Mouse (Mus musculus) midbrain, embryonic 16.5 days (tissue): ENCODE measurements around the gene Immp2l. TPM values are rescaled to one million over a fixed set of nuclear protein-coding genes. Genes with fewer than 3 reads are reported as not detected.
"Not testable (repeated sequence)": the region's sequence is repeated elsewhere in the genome, so short reads cannot be mapped to it uniquely, and the experiment has no call there.

Source experiments
- ATAC-seq: fragments of 200-750 bp; cut with Nextera tagmentation; 2 replicates; pipeline ENCODE4 v1.8.0; 2017; ENCODE audit warnings: moderate TSS enrichment
- H3K27ac ChIP-seq: fragments of 300-500 bp; sonication (generic); 2 replicates; pipeline ENCODE4 v1.5.1; 2014; ENCODE audit warnings: mild to moderate bottlenecking, low read length, mixed read lengths
- H3K27me3 ChIP-seq: fragments of 300-500 bp; sonication (generic); 2 replicates; pipeline ENCODE4 v1.6.1; 2014; ENCODE audit warnings: low read depth, low read length, mixed read lengths; ENCODE audit not compliant: control insufficient read depth, insufficient read depth
- H3K36me3 ChIP-seq: fragments of 300-500 bp; sonication (generic); 2 replicates; pipeline ENCODE4 v1.6.1; 2014; ENCODE audit warnings: mild to moderate bottlenecking, low read length, moderate library complexity, mixed read lengths; ENCODE audit not compliant: control insufficient read depth, insufficient read depth
- H3K4me1 ChIP-seq: fragments of 300-500 bp; sonication (generic); 2 replicates; pipeline ENCODE4 v1.6.1; 2014; ENCODE audit warnings: mild to moderate bottlenecking, low read length, mixed read lengths; ENCODE audit not compliant: control insufficient read depth, insufficient read depth
- H3K4me2 ChIP-seq: fragments of 300-500 bp; sonication (generic); 2 replicates; pipeline ENCODE4 v1.6.1; 2014; ENCODE audit warnings: mild to moderate bottlenecking, low read length, mixed read lengths
- H3K4me3 ChIP-seq: fragments of 300-500 bp; sonication (generic); 2 replicates; pipeline ENCODE4 v1.5.1; 2014; ENCODE audit warnings: low read depth, mild to moderate bottlenecking, low read length, moderate library complexity, mixed read lengths
- H3K9ac ChIP-seq: fragments of 300-500 bp; sonication (generic); 2 replicates; pipeline ENCODE4 v1.6.1; 2014; ENCODE audit warnings: low read depth, low read length, mixed read lengths
- H3K9me3 ChIP-seq: fragments of 300-500 bp; sonication (generic); replicated peaks from 2 replicates; pipeline ENCODE4 v1.6.1; 2014; ENCODE audit warnings: mild to moderate bottlenecking, low read length, mixed read lengths; ENCODE audit not compliant: control insufficient read depth, poor library complexity, severe bottlenecking
- WGBS: fragments of 180-500 bp; shearing (Covaris S2); extraction: QIAGEN DNeasy Blood & Tissue Kit; methylation state at CpG from one replicate; pipeline ENCODE4 v1.1.7; 2014; 5-methylcytosine and 5-hydroxymethylcytosine counted together
- polyA plus RNA-seq: library from polyadenylated mRNA; unstranded; fragments of >200 nt; fragmentation: Nextera tagmentation; extraction: Ambion mirVana; gene quantifications from 2 replicates; pipeline ENCODE4 v1.2.1, GENCODE M21; 2015

Gene Immp2l
- polyA plus RNA-seq, 1 experiment from 2014 or later = 6.6 TPM

GRCm38 (mm10) chr12:41733168-41733567 lies 709.3 kb downstream of the Immp2l start:
- Histone ChIP-seq H3K27me3 (no peaks in the 10 kb centered on the region), H3K9me3 (no peaks in the 10 kb centered on the region), H3K4me1 (no peaks in the 10 kb centered on the region), H3K4me3 (no peak overlapping the region), H3K36me3 (no peaks in the 10 kb centered on the region), H3K9ac (no peak overlapping the region), H3K27ac (no peak overlapping the region), H3K4me2 (no peak overlapping the region)
- ATAC-seq = no peak

- H3K27ac ChIP-seq = no peak overlapping the region
- no peak overlapping the region for H3K4me2 ChIP-seq
- no peak overlapping the region for H3K9ac ChIP-seq
- no peaks in the 10 kb centered on the region for H3K27me3 ChIP-seq
- H3K9me3 ChIP-seq = no peaks in the 10 kb centered on the region
- no peaks in the 10 kb centered on the region for H3K4me1 ChIP-seq
- no peak for ATAC-seq
- no peaks in the 10 kb centered on the region for H3K36me3 ChIP-seq
- no peak overlapping the region for H3K4me3 ChIP-seq
- 66% methylated on average over 3 of the region's 3 CpGs for WGBS
Measured at GRCm38 (mm10) chr12:41742887-41743286, 719.0 kb downstream of the Immp2l start.

- Histone ChIP-seq H3K27ac (no peak overlapping the region), H3K36me3 (no peaks in the 10 kb centered on the region), H3K4me1 (no peaks in the 10 kb centered on the region), H3K9ac (no peak overlapping the region), H3K4me3 (no peak overlapping the region), H3K27me3 (no peaks in the 10 kb centered on the region), H3K9me3 (no peaks in the 10 kb centered on the region), H3K4me2 (no peak overlapping the region)
- ATAC-seq = no peak
- 70% methylated on average over 3 of the region's 3 CpGs for WGBS
Measured at GRCm38 (mm10) chr12:41763396-41763795, 739.5 kb downstream of the Immp2l start.

- 45% methylated on average over 3 of the region's 3 CpGs for WGBS
- Histone ChIP-seq H3K27me3 (no peaks in the 10 kb centered on the region), H3K9me3 (no peaks in the 10 kb centered on the region), H3K36me3 (no peaks in the 10 kb centered on the region), H3K9ac (no peak overlapping the region), H3K4me3 (no peak overlapping the region), H3K4me1 (no peaks in the 10 kb centered on the region), H3K27ac (no peak overlapping the region), H3K4me2 (no peak overlapping the region)
- no peak for ATAC-seq
Measured at GRCm38 (mm10) chr12:41773961-41774360, 750.1 kb downstream of the Immp2l start.

- no peak overlapping the region for H3K4me3 ChIP-seq
- no peaks in the 10 kb centered on the region for H3K36me3 ChIP-seq
- H3K9me3 ChIP-seq = no peaks in the 10 kb centered on the region
- WGBS = 78% methylated on average over 5 of the region's 5 CpGs
- no peak overlapping the region for H3K4me2 ChIP-seq
- no peaks in the 10 kb centered on the region for H3K4me1 ChIP-seq
- no peak for ATAC-seq
- no peaks in the 10 kb centered on the region for H3K27me3 ChIP-seq
- H3K27ac ChIP-seq = no peak overlapping the region
- H3K9ac ChIP-seq = no peak overlapping the region
Measured at GRCm38 (mm10) chr12:41774623-41775323, 750.9 kb downstream of the Immp2l start.

GRCm38 (mm10) chr12:41777762-41778161 lies 753.9 kb downstream of the Immp2l start:
- H3K4me3 ChIP-seq, H3K27me3 ChIP-seq, H3K4me1 ChIP-seq, H3K4me2 ChIP-seq, H3K9me3 ChIP-seq, H3K27ac ChIP-seq, ATAC-seq, H3K9ac ChIP-seq, H3K36me3 ChIP-seq: not testable (repeated sequence)
- no CpG with 5 or more reads among the region's 4 CpGs for WGBS

- 73% methylated on average over 1 of the region's 1 CpGs for WGBS
- not testable (repeated sequence) for H3K9me3 ChIP-seq, H3K4me2 ChIP-seq, ATAC-seq, H3K4me1 ChIP-seq, H3K4me3 ChIP-seq, H3K36me3 ChIP-seq, H3K9ac ChIP-seq, H3K27ac ChIP-seq, H3K27me3 ChIP-seq
Measured at GRCm38 (mm10) chr12:41793681-41794080, 769.8 kb downstream of the Immp2l start.

GRCm38 (mm10) chr12:41829517-41829916 lies 805.6 kb downstream of the Immp2l start:
- Histone ChIP-seq H3K27ac (no peak overlapping the region), H3K27me3 (no peaks in the 10 kb centered on the region), H3K9me3 (no peaks in the 10 kb centered on the region), H3K9ac (no peak overlapping the region), H3K4me1 (no peaks in the 10 kb centered on the region), H3K4me3 (no peak overlapping the region), H3K4me2 (no peak overlapping the region), H3K36me3 (no peaks in the 10 kb centered on the region)
- 84% methylated on average over 6 of the region's 6 CpGs for WGBS
- ATAC-seq = no peak

GRCm38 (mm10) chr12:41831731-41832130 lies 807.8 kb downstream of the Immp2l start:
- Histone ChIP-seq H3K27ac (no peak overlapping the region), H3K4me1 (no peaks in the 10 kb centered on the region), H3K4me3 (no peak overlapping the region), H3K4me2 (no peak overlapping the region), H3K9me3 (no peaks in the 10 kb centered on the region), H3K36me3 (no peaks in the 10 kb centered on the region), H3K27me3 (no peaks in the 10 kb centered on the region), H3K9ac (no peak overlapping the region)
- no peak for ATAC-seq
- WGBS = 73% methylated on average over 7 of the region's 7 CpGs
